Mouse (Mus musculus): Measurements from ENCODE around the gene Mpg.

Gene Mpg

DNA sequence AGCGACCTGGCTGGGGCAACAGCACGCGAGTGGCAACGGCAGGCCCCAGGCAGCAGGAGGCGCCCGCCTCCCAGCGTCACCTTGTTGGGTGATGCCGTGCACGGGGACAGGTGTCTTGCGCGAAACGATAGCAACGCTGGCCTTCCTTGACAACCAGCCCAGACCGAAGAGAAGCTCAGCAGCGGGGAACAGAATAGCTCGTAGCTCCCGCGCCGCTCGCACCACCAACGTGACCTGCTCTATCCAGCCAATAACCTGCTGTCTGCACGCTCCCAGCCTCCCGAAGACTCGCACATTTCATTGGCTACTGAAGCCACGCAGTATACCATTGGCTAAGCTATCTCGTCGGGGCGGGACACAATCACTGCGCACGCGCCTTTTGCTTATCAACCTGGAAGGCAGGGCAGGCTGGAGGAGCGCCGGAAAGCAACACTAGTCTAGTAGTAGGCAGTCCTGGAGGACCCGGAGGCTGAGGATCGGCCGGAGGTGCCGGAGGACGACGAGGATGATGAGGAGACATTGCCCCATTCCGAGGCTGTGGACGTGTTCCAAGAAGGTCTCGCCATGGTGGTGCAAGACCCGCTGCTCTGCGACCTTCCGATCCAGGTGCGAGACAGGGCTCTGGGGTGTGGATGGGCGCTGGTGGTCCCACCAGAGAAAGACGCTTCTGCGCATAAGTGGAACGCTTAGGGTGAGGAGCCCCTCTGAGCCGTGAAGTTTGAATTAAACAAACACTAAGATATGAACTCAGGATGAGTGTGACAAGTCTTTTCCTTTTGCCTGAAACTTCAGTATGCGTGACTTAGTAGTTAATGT is 21.0 kb upstream of the Mpg start, which contains the start of gene Snrnp25:
Gene Snrnp25, plus strand, starts transcription at position 358 of the 816 bp plus-strand sequence.
- DNase-seq = peak; percentile 94 to 96

GRCm38 (mm10) chr11:32210623-32211022 is 15.7 kb upstream of the Mpg start:
- no peak for DNase-seq

GRCm38 (mm10) chr11:32215372-32216162 is 10.7 kb upstream of the Mpg start:
- no peak for DNase-seq

DNA sequence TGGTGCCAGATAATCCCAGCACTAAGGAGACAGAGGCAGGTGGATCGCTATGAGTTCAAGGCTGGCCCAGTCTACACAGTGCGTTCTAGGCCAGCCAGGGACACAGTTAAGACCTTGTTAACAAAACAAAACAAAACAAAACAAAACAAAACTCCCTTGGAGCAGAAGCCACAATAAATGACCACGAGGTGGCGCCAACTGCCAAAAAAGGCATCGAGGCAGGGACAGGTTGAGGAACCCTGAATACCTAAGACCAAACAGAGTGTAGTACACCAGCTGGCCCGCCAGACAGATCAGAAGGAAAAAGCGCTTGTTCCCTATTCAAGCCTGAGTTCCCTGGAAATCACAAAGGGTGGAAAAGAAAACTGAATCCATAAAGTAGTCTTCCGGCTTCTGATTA is 9.5 kb upstream of the Mpg start:
- DNase-seq = peak; percentile 55 to 65

GRCm38 (mm10) chr11:32218501-32219050 is 7.7 kb upstream of the Mpg start:
- no peak for DNase-seq

GRCm38 (mm10) chr11:32219287-32219686 is 7.0 kb upstream of the Mpg start:
- DNase-seq = no peak

DNA sequence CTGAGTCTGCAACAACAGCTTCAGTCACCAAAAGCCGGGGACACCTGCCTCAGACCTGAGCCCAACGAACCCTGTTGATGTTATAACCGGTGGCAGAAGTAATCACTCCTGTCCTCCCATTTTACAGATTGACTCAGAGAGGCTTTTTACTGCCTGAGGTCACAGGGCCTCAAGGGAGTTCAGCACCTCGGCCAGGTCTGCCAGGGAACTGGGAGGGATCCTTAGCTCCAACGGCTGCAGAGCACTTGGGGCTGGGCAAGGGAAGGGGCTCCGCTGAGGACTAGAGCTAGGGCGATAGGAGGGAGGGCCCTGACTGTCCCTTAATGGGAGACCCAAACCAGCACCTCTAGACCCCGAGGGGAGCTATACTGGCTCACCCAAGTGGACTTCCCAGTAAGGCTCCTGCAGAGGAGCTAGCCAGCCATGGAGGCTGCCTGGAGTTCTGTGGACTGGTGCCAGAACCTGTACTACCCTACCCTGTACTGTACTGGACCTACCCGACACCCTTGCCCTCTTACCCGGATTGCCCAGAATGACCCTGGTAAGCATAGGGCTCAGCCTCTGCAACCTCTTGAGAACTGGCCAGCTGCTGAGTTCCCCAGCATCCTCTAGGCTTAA is 5.6 kb upstream of the Mpg start:
- DNase-seq = no peak

- no peak for DNase-seq
These were observed 4.9 kb upstream of the Mpg start for GRCm38 (mm10) chr11:32221225-32221950.

GRCm38 (mm10) chr11:32221951-32222409 is 4.3 kb upstream of the Mpg start, which contains the start of gene Rhbdf1:
Gene Rhbdf1, minus strand, starts transcription at chr11:32222300.
- no peak for DNase-seq

GRCm38 (mm10) chr11:32222570-32223194 is 3.6 kb upstream of the Mpg start:
- no peak for DNase-seq

GRCm38 (mm10) chr11:32223297-32223967 is 2.9 kb upstream of the Mpg start:
- DNase-seq = no peak

DNA sequence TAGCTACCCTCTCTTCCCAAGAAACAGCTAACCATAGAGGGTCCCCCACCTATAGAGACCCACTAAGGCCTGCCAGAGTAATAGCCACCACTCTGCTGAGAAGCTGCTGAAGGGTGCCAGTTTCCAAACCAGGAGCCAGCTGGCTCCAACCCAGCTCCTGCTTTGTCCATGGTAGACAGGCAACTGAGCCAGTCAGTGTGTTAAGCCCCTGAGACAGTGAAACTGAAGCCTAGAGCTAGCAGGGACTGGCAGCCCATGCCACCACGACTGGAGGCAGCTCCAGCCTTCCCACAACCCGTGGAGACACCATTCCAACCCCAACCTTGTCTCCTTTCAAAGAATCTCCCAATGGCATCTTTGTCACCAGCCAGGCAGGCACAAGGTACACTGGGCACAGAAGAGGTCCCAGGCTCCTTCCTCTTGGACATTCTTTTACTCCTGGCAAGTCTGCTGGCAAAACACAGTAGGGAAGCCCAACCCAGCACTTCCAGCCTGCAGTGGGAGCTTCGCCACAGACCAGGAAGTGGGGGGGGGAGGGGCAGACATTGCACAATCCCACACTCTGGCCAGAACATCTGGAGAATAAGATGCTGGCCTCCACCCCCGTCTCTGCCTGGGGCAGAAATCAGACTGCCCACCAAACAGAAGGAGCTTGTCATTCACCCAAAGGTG is 1.7 kb upstream of the Mpg start:
- no peak for DNase-seq

- DNase-seq = no peak
These were observed 842 bp upstream of the Mpg start for GRCm38 (mm10) chr11:32225222-32226104.

GRCm38 (mm10) chr11:32227041-32227440 is 736 bp downstream of the Mpg start:
- no peak for DNase-seq

DNA sequence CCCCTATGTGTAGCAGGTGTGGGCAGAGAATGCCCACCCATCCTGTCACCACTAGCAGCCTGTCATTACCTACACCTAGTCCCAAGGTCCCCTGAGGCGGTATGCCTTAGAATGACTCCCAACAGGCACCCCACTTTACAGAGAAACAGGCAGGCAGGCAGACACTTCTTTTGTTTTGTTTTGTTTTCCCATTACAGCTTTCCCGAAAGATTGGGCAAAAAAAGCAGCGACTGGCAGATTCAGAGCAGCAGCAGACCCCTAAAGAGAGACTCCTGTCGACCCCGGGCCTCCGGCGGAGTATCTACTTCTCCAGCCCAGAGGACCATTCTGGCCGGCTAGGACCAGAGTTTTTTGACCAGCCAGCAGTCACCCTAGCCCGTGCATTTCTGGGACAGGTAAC is 1.2 kb downstream of the Mpg start:
- DNase-seq = no peak

GRCm38 (mm10) chr11:32228292-32228845 is 2.1 kb downstream of the Mpg start:
- no peak for DNase-seq

- DNase-seq = no peak
These were observed 3.9 kb downstream of the Mpg start for GRCm38 (mm10) chr11:32230220-32230619.

- no peak for DNase-seq
These were observed 4.8 kb downstream of the Mpg start for GRCm38 (mm10) chr11:32231125-32231524.

GRCm38 (mm10) chr11:32232848-32233247 is 6.5 kb downstream of the Mpg start:
- DNase-seq = no peak
